Mouse (Mus musculus): ENCODE results near the gene Olfr1034.
"Not testable (repeated sequence)": the region's sequence is repeated elsewhere in the genome, so short reads cannot be mapped to it uniquely, and the experiment has no call there.

Olfr1034 gene

GRCm38 (mm10) chr2:86045561-86045960 lies at the start of gene Olfr1034:
Olfr1034 (plus strand) TSS chr2:86045861.
- no peak for DNase-seq

GRCm38 (mm10) chr2:86005240-86005639 lies 40.4 kb upstream of the Olfr1034 start, which contains the start of gene Olfr1032:
Olfr1032 (plus strand) TSS chr2:86005540.
- no peak for DNase-seq

DNA sequence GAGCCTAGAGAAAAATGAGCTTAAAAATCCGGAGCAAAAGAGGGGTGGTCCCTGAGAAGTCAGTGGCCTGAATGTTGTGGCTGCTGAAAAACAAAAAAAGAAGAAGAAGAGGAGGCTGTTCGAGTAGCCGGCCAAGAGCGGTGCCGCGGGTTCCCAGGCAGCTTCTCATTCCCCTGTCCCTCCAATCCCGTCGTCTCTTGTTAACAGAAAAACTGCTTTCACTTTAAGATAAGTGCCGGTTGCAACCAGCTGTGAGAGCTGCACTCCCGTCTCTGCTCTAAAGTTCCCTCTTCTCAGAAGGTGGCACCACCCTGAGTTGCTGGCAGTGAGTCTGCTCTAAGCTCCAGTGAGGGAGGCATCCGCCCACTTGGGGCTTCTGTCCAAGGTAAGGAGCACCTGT lies 25.3 kb upstream of the Olfr1034 start, which contains the start of gene Olfr1033:
Gene Olfr1033 (plus strand): TSS at position 228 of the 400 bp plus-strand sequence.
- peak; percentile 7 for DNase-seq

GRCm38 (mm10) chr2:86021518-86021917 lies 24.1 kb upstream of the Olfr1034 start:
- DNase-seq: not testable (repeated sequence)

GRCm38 (mm10) chr2:86050777-86051176 lies 5.1 kb downstream of the Olfr1034 start:
- DNase-seq: not testable (repeated sequence)

DNA sequence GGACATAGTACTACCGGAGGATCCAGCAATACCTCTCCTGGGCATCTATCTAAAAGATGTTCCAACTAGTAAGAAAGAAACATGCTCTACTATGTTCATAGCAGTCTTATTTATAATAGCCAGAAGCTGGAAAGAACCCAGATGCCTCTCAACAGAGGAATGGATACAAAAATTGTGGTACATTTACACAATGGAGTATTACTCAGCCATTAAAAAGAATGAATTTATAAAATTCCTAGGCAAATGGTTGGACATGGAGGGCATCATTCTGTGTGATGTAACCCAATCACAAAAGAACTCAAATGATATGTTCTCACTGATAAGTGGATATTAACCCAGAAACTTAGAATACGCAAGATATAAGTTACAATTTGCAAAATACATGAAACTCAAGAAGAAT lies 18.1 kb downstream of the Olfr1034 start:
- not testable (repeated sequence) for DNase-seq

DNA sequence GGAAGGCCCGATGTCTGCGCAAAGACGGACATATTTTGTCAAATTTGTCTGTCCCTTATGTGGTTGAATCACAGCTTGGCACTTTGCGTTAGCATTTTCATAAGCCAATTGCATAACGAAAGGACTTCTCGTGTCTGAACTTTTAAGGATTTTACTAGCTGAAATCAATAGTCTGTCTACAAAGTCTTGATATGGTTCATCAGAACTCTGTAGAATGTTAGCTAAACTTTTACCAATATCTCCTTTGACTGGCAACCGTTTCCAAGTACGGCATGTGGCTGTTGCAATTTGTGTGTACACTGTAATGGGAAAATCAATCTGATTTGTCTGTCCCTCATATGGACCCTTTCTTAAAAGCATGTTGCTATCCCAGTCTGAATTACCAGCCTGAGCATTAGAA lies 24.5 kb downstream of the Olfr1034 start:
- no peak for DNase-seq

- not testable (repeated sequence) for DNase-seq
These were observed 28.0 kb downstream of the Olfr1034 start, which contains the start of gene Olfr1036 for GRCm38 (mm10) chr2:86073692-86074091. Olfr1036 (plus strand) TSS chr2:86073992.

- not testable (repeated sequence) for DNase-seq
These were observed 34.8 kb downstream of the Olfr1034 start for GRCm38 (mm10) chr2:86080478-86080877.

DNA sequence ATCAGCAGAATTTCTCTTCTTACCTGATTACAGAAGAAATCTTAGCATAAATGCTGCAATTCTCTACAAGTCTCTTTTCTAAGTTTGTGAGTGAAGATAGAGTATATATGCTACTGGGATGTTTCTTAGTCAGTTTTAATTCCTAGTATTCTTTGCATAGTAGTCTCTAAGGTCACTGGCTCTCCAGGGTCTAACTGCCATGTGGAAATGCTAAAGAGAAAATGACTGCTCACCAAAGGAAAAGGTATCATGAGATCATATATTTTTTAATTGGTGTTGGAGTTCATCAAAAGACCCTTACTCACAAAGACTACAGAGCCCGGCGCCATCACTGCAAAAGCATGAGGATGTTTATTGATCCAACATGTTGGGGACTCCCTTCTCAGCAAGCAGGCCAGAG lies 41.6 kb downstream of the Olfr1034 start, which contains the start of gene Olfr1037:
Gene Olfr1037 (minus strand): TSS at position 101 of the 400 bp plus-strand sequence.
- DNase-seq: no peak

Data from kidney, adult 18-20 months (tissue).